Mouse (Mus musculus) forebrain, embryonic 11.5 days (tissue): ENCODE data around the gene Dhdh. TPM values are rescaled to one million over a fixed set of nuclear protein-coding genes. Genes with fewer than 3 reads are reported as not detected.

Source experiments
- ATAC-seq: fragments of 200-750 bp; cut with Nextera tagmentation; replicated peaks from 2 replicates; pipeline ENCODE4 v1.8.0; 2017; ENCODE audit warnings: moderate TSS enrichment; ENCODE audit not compliant: low FRiP score
- DNase-seq: peaks from one replicate; pipeline ENCODE4 v3.0.0-alpha.2; 2017; ENCODE audit warnings: low spot score
- H3K27ac ChIP-seq: fragments of 300-500 bp; sonication (generic); 2 replicates; pipeline ENCODE4 v1.5.1; 2014; ENCODE audit warnings: low read depth, low read length
- H3K27me3 ChIP-seq: fragments of 300-500 bp; sonication (generic); 2 replicates; pipeline ENCODE4 v1.6.1; 2014; ENCODE audit warnings: mild to moderate bottlenecking, low read length, mixed read lengths; ENCODE audit not compliant: control insufficient read depth, insufficient read depth
- H3K36me3 ChIP-seq: fragments of 300-500 bp; sonication (generic); 2 replicates; pipeline ENCODE4 v1.6.1; 2014; ENCODE audit warnings: mild to moderate bottlenecking, low read length, moderate library complexity, mixed read lengths; ENCODE audit not compliant: control insufficient read depth, insufficient read depth
- H3K4me1 ChIP-seq: fragments of 300-500 bp; sonication (generic); replicated peaks from 2 replicates; pipeline ENCODE4 v1.6.1; 2014; ENCODE audit warnings: low read length, mixed read lengths; ENCODE audit not compliant: control insufficient read depth, insufficient read depth
- H3K4me2 ChIP-seq: fragments of 300-500 bp; sonication (generic); 2 replicates; pipeline ENCODE4 v1.6.1; 2014; ENCODE audit warnings: low read depth, mild to moderate bottlenecking, low read length, moderate library complexity, mixed read lengths; ENCODE audit not compliant: severe bottlenecking
- H3K4me3 ChIP-seq: fragments of 300-500 bp; sonication (generic); 2 replicates; pipeline ENCODE4 v1.5.1; 2014; ENCODE audit warnings: low read depth, low read length
- H3K9ac ChIP-seq: fragments of 300-500 bp; sonication (generic); 2 replicates; pipeline ENCODE4 v1.6.1; 2014; ENCODE audit warnings: low read length
- H3K9me3 ChIP-seq: fragments of 300-500 bp; sonication (generic); 2 replicates; pipeline ENCODE4 v1.6.1; 2016; ENCODE audit warnings: low read length, mixed read lengths; ENCODE audit not compliant: control insufficient read depth
- WGBS: fragments of 180-500 bp; shearing (Covaris S2); extraction: QIAGEN DNeasy Blood & Tissue Kit; methylation state at CpG from one replicate; pipeline ENCODE4 v1.1.7; 2014; 5-methylcytosine and 5-hydroxymethylcytosine counted together
- polyA plus RNA-seq: library from polyadenylated mRNA; unstranded; fragments of >200 nt; fragmentation: Nextera tagmentation; extraction: Ambion mirVana; gene quantifications from 2 replicates; pipeline ENCODE4 v1.2.1, GENCODE M21; 2014

Gene Dhdh
- polyA plus RNA-seq, 1 experiment from 2014 or later = 4.6 TPM

GRCm38 (mm10) chr7:45456721-45457203 lies 31.8 kb downstream of the Dhdh start:
- ATAC-seq (no peak), DNase-seq (no peak)
- Histone ChIP-seq H3K4me2 (no peak overlapping the region), H3K4me3 (no peak overlapping the region), H3K36me3 (peaks cover 3% of the 10 kb centered on the region; the same call in 1 of the 2 replicates), H3K9ac (no peak overlapping the region), H3K27me3 (no peaks in the 10 kb centered on the region), H3K4me1 (peaks cover 10% of the 10 kb centered on the region; the same call in 1 of the 2 replicates), H3K9me3 (no peaks in the 10 kb centered on the region), H3K27ac (no peak overlapping the region)
- WGBS = 70% methylated on average over 9 of the region's 9 CpGs

DNA sequence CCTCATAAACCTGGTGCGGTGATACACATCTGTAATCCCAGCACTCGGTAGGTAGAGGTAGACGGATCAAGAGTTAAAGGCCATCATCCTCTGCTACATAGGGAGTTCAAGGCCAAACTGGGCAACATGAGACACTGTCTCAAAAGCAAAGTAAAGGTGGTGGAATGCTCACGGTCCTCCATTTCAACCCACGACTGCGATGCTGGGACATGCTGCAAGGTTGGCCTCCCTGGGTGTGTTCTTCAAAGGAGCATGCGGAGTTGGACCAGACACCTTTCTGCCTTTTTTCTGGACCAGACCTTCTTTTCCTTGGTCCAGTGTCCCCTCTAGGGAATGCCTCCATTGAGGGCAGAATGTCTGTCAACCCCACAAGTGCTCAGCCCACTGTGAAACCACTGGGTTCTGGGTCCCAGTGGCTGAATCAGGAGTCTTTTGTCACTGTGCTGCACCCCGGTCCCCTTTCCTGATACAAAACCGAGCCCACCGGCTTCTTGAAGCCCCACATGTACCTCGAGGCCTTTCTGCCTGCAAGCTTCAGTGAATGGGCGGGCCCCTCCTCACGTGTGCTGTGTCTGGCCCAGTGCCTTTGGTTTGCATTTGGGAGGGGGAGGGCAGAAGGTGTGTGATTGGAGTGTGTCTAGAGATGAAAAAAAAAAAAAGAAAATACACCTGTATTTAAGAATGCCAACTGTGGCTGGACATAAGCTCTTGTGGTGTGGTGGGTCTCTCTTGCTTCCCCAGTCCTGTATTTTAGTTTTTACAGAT lies 32.5 kb downstream of the Dhdh start:
- no peak overlapping the region for H3K4me3 ChIP-seq

DNA sequence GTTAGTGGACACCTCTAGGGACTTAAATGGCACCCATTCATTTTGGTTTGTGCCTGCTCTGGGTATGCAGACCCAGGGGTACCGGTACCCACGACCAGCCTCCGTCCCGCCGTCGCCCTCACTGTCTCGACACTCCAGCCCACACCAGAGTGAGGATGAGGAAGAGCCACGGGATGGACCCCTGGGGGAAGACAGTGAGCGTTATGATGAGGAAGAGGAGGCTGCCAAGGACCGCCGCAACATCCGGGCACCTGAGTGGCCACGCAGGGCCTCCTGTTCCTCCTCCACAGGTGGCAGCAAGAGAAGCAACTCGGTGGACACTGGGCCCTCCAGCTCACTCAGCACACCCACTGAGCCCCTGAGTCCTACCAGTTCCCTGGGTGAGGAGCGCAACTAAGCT lies 33.6 kb downstream of the Dhdh start:
- H3K4me3 ChIP-seq = no peak overlapping the region
- H3K36me3 ChIP-seq = peaks cover 3% of the 10 kb centered on the region; the same call in 1 of the 2 replicates
- DNase-seq (no peak), ATAC-seq (no peak)
- no peak overlapping the region for H3K4me2 ChIP-seq
- H3K9me3 ChIP-seq = no peaks in the 10 kb centered on the region
- no peaks in the 10 kb centered on the region for H3K27me3 ChIP-seq
- H3K27ac ChIP-seq = no peak overlapping the region
- H3K9ac ChIP-seq = no peak overlapping the region
- H3K4me1 ChIP-seq = no peaks in the 10 kb centered on the region; the same call in 1 of the 2 replicates
- 84% methylated on average over 15 of the region's 15 CpGs for WGBS

More for the DNA sequence above, 32.5 kb downstream of the Dhdh start:
- Histone ChIP-seq H3K36me3 (peaks cover 3% of the 10 kb centered on the region; the same call in 1 of the 2 replicates), H3K9me3 (no peaks in the 10 kb centered on the region), H3K27me3 (no peaks in the 10 kb centered on the region), H3K9ac (no peak overlapping the region), H3K4me1 (peaks cover 10% of the 10 kb centered on the region; the same call in 1 of the 2 replicates), H3K4me2 (no peak overlapping the region), H3K27ac (no peak overlapping the region)
- no peak for ATAC-seq
- 77% methylated on average over 13 of the region's 13 CpGs for WGBS
- DNase-seq = no peak

GRCm38 (mm10) chr7:45451344-45451982 lies 37.1 kb downstream of the Dhdh start:
- ATAC-seq = peak; percentile 71
- WGBS = 52% methylated on average over 23 of the region's 23 CpGs
- no peak overlapping the region for H3K4me3 ChIP-seq
- no peaks in the 10 kb centered on the region for H3K27me3 ChIP-seq
- H3K9me3 ChIP-seq = no peaks in the 10 kb centered on the region
- peak; percentile 90 for DNase-seq
- H3K36me3 ChIP-seq = no peaks in the 10 kb centered on the region
- no peak overlapping the region for H3K27ac ChIP-seq
- H3K4me2 ChIP-seq = no peak overlapping the region
- no peaks in the 10 kb centered on the region for H3K4me1 ChIP-seq
- no peak overlapping the region for H3K9ac ChIP-seq

DNA sequence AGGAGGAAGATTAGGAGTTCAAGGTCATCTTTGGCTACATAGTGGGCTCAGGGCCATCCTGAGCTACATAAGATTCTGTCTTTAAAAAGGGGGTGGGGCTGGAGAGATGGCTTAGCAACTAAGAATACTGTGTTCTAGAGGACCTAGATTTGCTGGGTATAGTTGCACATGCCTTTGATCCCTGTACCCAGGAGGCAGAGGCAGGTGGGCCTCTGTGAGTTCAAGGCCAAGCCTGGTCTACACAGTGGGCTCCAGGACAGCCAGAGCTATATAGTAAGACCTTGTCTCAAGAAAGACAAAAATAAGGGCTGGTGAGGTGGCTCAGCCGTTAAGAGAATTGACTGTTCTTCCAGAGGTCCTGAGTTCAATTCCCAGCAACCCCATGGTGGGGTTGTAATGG lies 38.6 kb downstream of the Dhdh start:
- WGBS = 93% methylated on average over 1 of the region's 1 CpGs
- Histone ChIP-seq H3K36me3 (no peaks in the 10 kb centered on the region), H3K4me3 (no peak overlapping the region), H3K9me3 (no peaks in the 10 kb centered on the region), H3K9ac (no peak overlapping the region), H3K4me2 (no peak overlapping the region), H3K4me1 (no peaks in the 10 kb centered on the region), H3K27me3 (no peaks in the 10 kb centered on the region), H3K27ac (no peak overlapping the region)
- DNase-seq (no peak), ATAC-seq (no peak)

GRCm38 (mm10) chr7:45447325-45447990 lies 41.1 kb downstream of the Dhdh start:
- H3K4me1 ChIP-seq = no peaks in the 10 kb centered on the region
- H3K36me3 ChIP-seq = no peaks in the 10 kb centered on the region; the same call in 1 of the 2 replicates
- H3K27me3 ChIP-seq = no peaks in the 10 kb centered on the region
- ATAC-seq = no peak
- no peaks in the 10 kb centered on the region for H3K9me3 ChIP-seq
- no peak overlapping the region for H3K4me2 ChIP-seq
- no peak overlapping the region for H3K4me3 ChIP-seq
- H3K27ac ChIP-seq = no peak overlapping the region
- 39% methylated on average over 11 of the region's 11 CpGs for WGBS
- H3K9ac ChIP-seq = no peak overlapping the region
- DNase-seq = no peak

DNA sequence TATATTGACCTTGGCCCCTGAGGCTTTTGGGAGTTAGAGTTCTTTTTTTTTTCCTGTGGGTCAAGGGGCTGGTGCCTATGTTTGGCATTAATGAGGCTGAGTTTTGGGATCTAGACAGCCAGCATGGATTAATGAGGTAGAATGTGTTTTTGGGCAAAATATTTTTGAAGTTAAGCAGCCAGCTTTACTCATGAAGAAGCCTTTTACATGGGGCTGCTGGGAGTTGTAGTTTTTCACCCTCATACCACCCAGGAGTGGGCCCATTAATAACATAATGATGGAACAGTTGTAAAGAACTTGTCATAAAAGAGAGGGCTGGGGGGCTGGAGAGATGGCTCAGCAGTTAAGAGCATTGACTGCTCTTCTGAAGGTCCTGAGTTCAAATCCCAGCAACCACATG lies 42.0 kb downstream of the Dhdh start:
- no peaks in the 10 kb centered on the region for H3K27me3 ChIP-seq
- ATAC-seq (no peak), DNase-seq (no peak)
- no peak overlapping the region for H3K27ac ChIP-seq
- H3K4me2 ChIP-seq = no peak overlapping the region
- no peak overlapping the region for H3K9ac ChIP-seq
- no peaks in the 10 kb centered on the region for H3K4me1 ChIP-seq
- no peaks in the 10 kb centered on the region for H3K9me3 ChIP-seq
- H3K4me3 ChIP-seq = no peak overlapping the region
- H3K36me3 ChIP-seq = no peaks in the 10 kb centered on the region; the same call in 1 of the 2 replicates

DNA sequence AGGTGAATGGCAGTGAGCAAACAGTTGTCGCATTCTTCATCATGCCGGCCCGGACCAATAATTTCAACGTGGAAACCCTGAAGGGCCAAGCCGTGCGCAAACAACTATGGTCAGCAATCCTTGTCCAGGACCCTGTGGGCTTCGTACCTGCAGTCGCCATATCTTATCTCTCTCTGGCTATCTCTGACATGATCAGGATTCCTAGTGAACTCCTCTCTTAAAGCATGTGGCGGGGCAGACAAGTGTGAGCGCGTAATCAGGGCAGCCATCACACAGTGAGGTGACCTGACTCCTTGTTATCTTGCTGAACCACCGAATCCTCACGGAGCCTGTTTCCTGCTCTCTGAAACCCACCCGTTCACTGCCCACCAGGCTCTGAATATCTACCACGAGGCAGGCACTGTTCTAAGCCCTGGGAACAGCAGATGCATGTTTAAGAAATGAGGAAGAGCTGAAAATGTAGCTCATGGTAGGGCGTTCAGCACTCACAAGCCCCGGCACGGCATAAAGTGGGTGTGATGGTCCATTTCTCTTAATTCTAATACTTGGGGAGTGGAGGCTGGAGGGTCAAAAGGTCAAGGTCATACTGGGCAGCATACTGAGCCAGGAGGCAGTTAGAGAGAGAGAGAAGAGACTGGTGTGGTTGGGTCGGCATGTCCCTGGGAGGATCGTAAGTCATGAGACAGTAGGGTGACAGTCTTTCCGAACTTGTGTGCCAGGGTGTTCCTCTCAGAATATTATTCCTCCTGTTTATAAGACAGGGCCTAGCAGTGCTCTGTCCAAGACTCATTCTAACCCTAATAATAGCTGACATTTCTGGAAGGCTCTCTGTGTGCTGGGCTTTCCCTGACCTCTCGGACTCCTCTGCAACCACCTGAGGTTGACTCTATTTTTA lies 44.8 kb downstream of the Dhdh start:
- Histone ChIP-seq H3K9ac (no peak overlapping the region), H3K4me3 (no peak overlapping the region), H3K27me3 (no peaks in the 10 kb centered on the region), H3K4me2 (no peak overlapping the region), H3K36me3 (no peaks in the 10 kb centered on the region; the same call in 1 of the 2 replicates), H3K9me3 (no peaks in the 10 kb centered on the region), H3K27ac (no peak overlapping the region), H3K4me1 (no peaks in the 10 kb centered on the region)
- 91% methylated on average over 22 of the region's 22 CpGs for WGBS
- ATAC-seq (no peak), DNase-seq (no peak)
